Mouse (Mus musculus) intestine, embryonic 15.5 days (tissue): ENCODE results near the gene Galnt14. TPM values are rescaled to one million over a fixed set of nuclear protein-coding genes. Genes with fewer than 3 reads are reported as not detected.

ENCODE experiments used
- ATAC-seq: fragments of 200-750 bp; cut with Nextera tagmentation; 2 replicates; pipeline ENCODE4 v1.8.0; 2017; ENCODE audit warnings: moderate TSS enrichment, moderate library complexity
- H3K27ac ChIP-seq: fragments of 300-500 bp; sonication (generic); 2 replicates; pipeline ENCODE4 v1.5.1; 2015; ENCODE audit warnings: mild to moderate bottlenecking, inconsistent platforms
- H3K27me3 ChIP-seq: fragments of 300-500 bp; sonication (generic); replicated peaks from 2 replicates; pipeline ENCODE4 v1.6.1; 2015; ENCODE audit warnings: inconsistent platforms
- H3K36me3 ChIP-seq: fragments of 300-500 bp; sonication (generic); 2 replicates; pipeline ENCODE4 v1.6.1; 2015; ENCODE audit warnings: inconsistent platforms
- H3K4me1 ChIP-seq: fragments of 300-500 bp; sonication (generic); replicated peaks from 2 replicates; pipeline ENCODE4 v1.6.1; 2015; ENCODE audit warnings: inconsistent platforms
- H3K4me2 ChIP-seq: fragments of 300-500 bp; sonication (generic); replicated peaks from 2 replicates; pipeline ENCODE4 v1.6.1; 2015; ENCODE audit warnings: mild to moderate bottlenecking, inconsistent platforms
- H3K4me3 ChIP-seq: fragments of 300-500 bp; sonication (generic); replicated peaks from 2 replicates; pipeline ENCODE4 v1.5.1; 2015; ENCODE audit warnings: inconsistent platforms
- H3K9ac ChIP-seq: fragments of 300-500 bp; sonication (generic); 2 replicates; pipeline ENCODE4 v1.6.1; 2015; ENCODE audit warnings: inconsistent platforms
- H3K9me3 ChIP-seq: fragments of 300-500 bp; sonication (generic); 2 replicates; pipeline ENCODE4 v1.6.1; 2016; ENCODE audit warnings: inconsistent platforms
- WGBS: fragments of 180-500 bp; shearing (Covaris S2); methylation state at CpG from one replicate; pipeline ENCODE4 v1.1.7; 2015; 5-methylcytosine and 5-hydroxymethylcytosine counted together
- polyA plus RNA-seq: library from polyadenylated mRNA; unstranded; fragments of >200 nt; fragmentation: Nextera tagmentation; extraction: Ambion mirVana; gene quantifications from 2 replicates; pipeline ENCODE4 v1.2.1, GENCODE M21; 2015

Galnt14 gene
- polyA plus RNA-seq, 1 experiment from 2014 or later: 0.67 TPM

DNA sequence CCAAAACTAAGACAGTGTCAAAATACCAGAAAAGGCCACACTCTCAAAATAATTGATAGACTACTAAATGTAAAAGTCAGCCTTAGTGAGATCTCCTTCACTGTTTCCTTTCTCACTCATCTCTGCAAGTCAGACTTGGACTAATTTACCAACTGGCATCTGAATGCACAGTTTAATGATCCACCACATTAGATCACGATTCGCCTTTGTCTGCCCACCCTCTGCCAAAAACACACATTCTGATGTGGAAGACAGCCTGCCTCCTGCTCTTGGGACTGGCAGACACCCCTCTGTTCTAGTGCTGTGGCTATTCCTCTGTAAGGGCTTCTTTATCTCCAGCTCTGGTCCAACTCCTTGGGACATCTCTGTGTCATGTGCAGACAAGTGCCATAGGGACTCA lies 153.8 kb downstream of the Galnt14 start:
- Histone ChIP-seq H3K4me3 (no peak overlapping the region), H3K27me3 (no peaks in the 10 kb centered on the region), H3K9me3 (no peaks in the 10 kb centered on the region), H3K9ac (no peak overlapping the region), H3K27ac (no peak overlapping the region), H3K4me1 (no peaks in the 10 kb centered on the region), H3K4me2 (no peak overlapping the region), H3K36me3 (no peaks in the 10 kb centered on the region)
- 92% methylated on average over 2 of the region's 2 CpGs for WGBS
- no peak for ATAC-seq

GRCm38 (mm10) chr17:73554668-73555067 lies 155.6 kb downstream of the Galnt14 start:
- H3K27me3 ChIP-seq: no peaks in the 10 kb centered on the region
- no peaks in the 10 kb centered on the region for H3K4me1 ChIP-seq
- no peak overlapping the region for H3K27ac ChIP-seq
- no peak for ATAC-seq
- no peak overlapping the region for H3K9ac ChIP-seq
- WGBS: 78% methylated on average over 4 of the region's 4 CpGs
- no peak overlapping the region for H3K4me3 ChIP-seq
- H3K9me3 ChIP-seq: no peaks in the 10 kb centered on the region
- no peak overlapping the region for H3K4me2 ChIP-seq
- H3K36me3 ChIP-seq: no peaks in the 10 kb centered on the region

- H3K9ac ChIP-seq: no peak overlapping the region
- no peaks in the 10 kb centered on the region for H3K36me3 ChIP-seq
- no peaks in the 10 kb centered on the region for H3K4me1 ChIP-seq
- H3K9me3 ChIP-seq: no peaks in the 10 kb centered on the region
- H3K27me3 ChIP-seq: no peaks in the 10 kb centered on the region
- no peak overlapping the region for H3K4me2 ChIP-seq
- 61% methylated on average over 12 of the region's 12 CpGs for WGBS
- ATAC-seq: no peak
- H3K27ac ChIP-seq: no peak overlapping the region
- H3K4me3 ChIP-seq: no peak overlapping the region
Observed at GRCm38 (mm10) chr17:73548783-73549566, 161.3 kb downstream of the Galnt14 start.

GRCm38 (mm10) chr17:73548119-73548518 lies 162.1 kb downstream of the Galnt14 start:
- Histone ChIP-seq H3K4me3 (no peak overlapping the region), H3K4me1 (no peaks in the 10 kb centered on the region), H3K4me2 (no peak overlapping the region), H3K27me3 (no peaks in the 10 kb centered on the region), H3K27ac (no peak overlapping the region), H3K9ac (no peak overlapping the region), H3K36me3 (no peaks in the 10 kb centered on the region), H3K9me3 (no peaks in the 10 kb centered on the region)
- 45% methylated on average over 7 of the region's 7 CpGs for WGBS
- ATAC-seq: no peak

GRCm38 (mm10) chr17:73547483-73547882 lies 162.8 kb downstream of the Galnt14 start:
- no peaks in the 10 kb centered on the region for H3K4me1 ChIP-seq
- H3K9me3 ChIP-seq: no peaks in the 10 kb centered on the region
- no peak for ATAC-seq
- no peaks in the 10 kb centered on the region for H3K36me3 ChIP-seq
- no peak overlapping the region for H3K4me3 ChIP-seq
- H3K27me3 ChIP-seq: no peaks in the 10 kb centered on the region
- H3K9ac ChIP-seq: no peak overlapping the region
- 56% methylated on average over 2 of the region's 2 CpGs for WGBS
- no peak overlapping the region for H3K27ac ChIP-seq
- H3K4me2 ChIP-seq: no peak overlapping the region

DNA sequence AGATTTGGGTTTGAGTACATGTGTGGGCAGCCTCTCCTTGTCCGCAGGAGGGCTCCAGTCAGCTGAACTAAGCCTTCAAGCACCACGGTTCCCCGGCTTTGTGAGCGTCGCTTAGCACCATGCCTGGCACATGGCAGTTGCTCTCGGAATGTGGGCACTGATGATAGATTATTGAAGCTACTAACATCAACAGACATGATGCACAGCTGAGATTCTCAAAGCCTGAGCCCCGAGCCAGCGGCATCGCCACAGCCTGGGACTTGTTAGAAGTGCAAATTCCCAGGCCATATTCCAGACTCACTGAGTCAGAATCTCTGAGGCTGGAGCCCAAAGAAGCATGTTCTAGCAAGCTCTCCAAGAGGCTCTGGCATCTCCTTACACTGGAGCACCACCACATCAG lies 168.3 kb downstream of the Galnt14 start:
- H3K27me3 ChIP-seq: no peaks in the 10 kb centered on the region
- no peaks in the 10 kb centered on the region for H3K9me3 ChIP-seq
- H3K4me3 ChIP-seq: no peak overlapping the region
- no peaks in the 10 kb centered on the region for H3K4me1 ChIP-seq
- no peak overlapping the region for H3K9ac ChIP-seq
- H3K4me2 ChIP-seq: no peak overlapping the region
- WGBS: 77% methylated on average over 9 of the region's 9 CpGs
- no peak overlapping the region for H3K27ac ChIP-seq
- H3K36me3 ChIP-seq: no peaks in the 10 kb centered on the region
- ATAC-seq: no peak

DNA sequence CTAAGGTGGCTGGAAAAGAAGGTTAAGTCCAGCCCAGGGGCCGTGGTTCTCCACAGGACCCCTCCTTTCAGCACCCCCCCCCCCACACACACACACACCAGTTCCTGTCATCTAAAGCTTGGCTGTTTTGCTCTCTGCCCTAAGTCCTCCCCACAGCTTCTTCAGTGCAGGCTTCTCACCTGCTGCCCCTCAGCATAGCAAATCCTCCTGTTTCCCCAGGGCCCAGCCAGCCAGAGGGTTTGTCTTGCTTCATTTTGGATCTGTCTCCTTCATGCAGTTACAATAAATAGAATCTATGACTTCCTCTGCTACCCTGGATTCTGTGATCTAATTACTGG lies 169.1 kb downstream of the Galnt14 start:
- no peak overlapping the region for H3K4me3 ChIP-seq
- H3K27me3 ChIP-seq: no peaks in the 10 kb centered on the region
- H3K4me2 ChIP-seq: no peak overlapping the region
- no peak for ATAC-seq
- H3K36me3 ChIP-seq: no peaks in the 10 kb centered on the region
- H3K4me1 ChIP-seq: no peaks in the 10 kb centered on the region
- no peaks in the 10 kb centered on the region for H3K9me3 ChIP-seq
- H3K27ac ChIP-seq: no peak overlapping the region
- H3K9ac ChIP-seq: no peak overlapping the region
- WGBS: 29% methylated on average over 1 of the region's 1 CpGs

GRCm38 (mm10) chr17:73540409-73541232 lies 169.6 kb downstream of the Galnt14 start:
- no peaks in the 10 kb centered on the region for H3K4me1 ChIP-seq
- no peak overlapping the region for H3K4me2 ChIP-seq
- no peaks in the 10 kb centered on the region for H3K27me3 ChIP-seq
- no peak overlapping the region for H3K9ac ChIP-seq
- ATAC-seq: no peak
- 35% methylated on average over 14 of the region's 14 CpGs for WGBS
- H3K36me3 ChIP-seq: no peaks in the 10 kb centered on the region
- H3K9me3 ChIP-seq: no peaks in the 10 kb centered on the region
- H3K4me3 ChIP-seq: no peak overlapping the region
- no peak overlapping the region for H3K27ac ChIP-seq

- no peak overlapping the region for H3K27ac ChIP-seq
- no peak overlapping the region for H3K4me2 ChIP-seq
- no peak for ATAC-seq
- H3K4me3 ChIP-seq: no peak overlapping the region
- H3K9me3 ChIP-seq: no peaks in the 10 kb centered on the region
- H3K4me1 ChIP-seq: no peaks in the 10 kb centered on the region
- H3K27me3 ChIP-seq: no peaks in the 10 kb centered on the region; the same call in 1 of the 2 replicates
- H3K36me3 ChIP-seq: no peaks in the 10 kb centered on the region
- WGBS: 94% methylated on average over 2 of the region's 2 CpGs
- H3K9ac ChIP-seq: no peak overlapping the region
Observed at GRCm38 (mm10) chr17:73531896-73532295, 178.4 kb downstream of the Galnt14 start.

- ATAC-seq: no peak
- WGBS: 89% methylated on average over 7 of the region's 7 CpGs
- no peaks in the 10 kb centered on the region for H3K36me3 ChIP-seq
- H3K27ac ChIP-seq: no peak overlapping the region
- no peaks in the 10 kb centered on the region for H3K27me3 ChIP-seq
- H3K4me3 ChIP-seq: no peak overlapping the region
- no peaks in the 10 kb centered on the region for H3K9me3 ChIP-seq
- H3K9ac ChIP-seq: no peak overlapping the region
- H3K4me2 ChIP-seq: no peak overlapping the region
- H3K4me1 ChIP-seq: no peaks in the 10 kb centered on the region
Observed at GRCm38 (mm10) chr17:73522169-73522568, 188.1 kb downstream of the Galnt14 start.

DNA sequence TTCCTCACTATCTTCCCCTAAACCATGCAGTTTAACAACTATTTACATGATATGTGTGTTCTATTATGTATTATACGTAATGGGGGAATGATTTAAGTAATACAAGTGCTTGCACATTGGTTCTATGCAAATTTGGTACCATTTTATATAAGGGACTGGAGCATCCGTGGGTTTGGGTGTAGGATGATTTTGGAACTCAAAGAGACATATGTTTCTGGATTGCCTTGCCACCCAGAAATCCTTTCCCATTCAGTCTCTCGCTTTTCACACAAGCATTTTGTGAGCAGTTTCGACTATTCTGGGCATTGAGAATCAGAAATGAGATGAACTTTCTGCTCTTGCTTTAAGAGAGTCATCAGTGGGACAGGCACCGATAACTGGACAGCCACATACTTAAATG lies 190.9 kb downstream of the Galnt14 start:
- H3K36me3 ChIP-seq: no peaks in the 10 kb centered on the region
- H3K27me3 ChIP-seq: no peaks in the 10 kb centered on the region
- no peaks in the 10 kb centered on the region for H3K4me1 ChIP-seq
- 79% methylated on average over 5 of the region's 5 CpGs for WGBS
- H3K9me3 ChIP-seq: no peaks in the 10 kb centered on the region
- no peak overlapping the region for H3K4me3 ChIP-seq
- no peak for ATAC-seq
- no peak overlapping the region for H3K9ac ChIP-seq
- no peak overlapping the region for H3K27ac ChIP-seq
- H3K4me2 ChIP-seq: no peak overlapping the region

DNA sequence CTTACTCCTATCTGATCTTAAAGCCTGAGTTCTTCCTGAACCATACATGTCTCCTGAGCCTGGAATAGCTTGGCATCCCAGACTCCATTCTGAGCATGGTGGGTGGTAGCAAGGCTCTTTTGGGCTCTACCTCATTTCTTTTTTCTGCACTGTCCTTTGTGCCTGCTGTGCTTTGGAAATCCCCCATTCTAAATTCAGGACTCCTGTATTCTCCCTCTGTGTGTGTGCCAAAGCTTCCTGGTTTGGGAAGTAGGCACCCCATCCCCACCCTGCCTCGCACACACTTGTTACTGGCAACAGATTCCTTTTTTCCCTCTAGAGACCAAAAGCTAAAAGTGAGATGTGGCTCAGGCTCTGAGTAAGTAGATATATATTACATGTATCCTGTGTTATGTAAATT lies 191.9 kb downstream of the Galnt14 start:
- Histone ChIP-seq H3K9ac (no peak overlapping the region), H3K27ac (no peak overlapping the region), H3K4me2 (no peak overlapping the region), H3K4me1 (no peaks in the 10 kb centered on the region), H3K27me3 (no peaks in the 10 kb centered on the region), H3K4me3 (no peak overlapping the region), H3K9me3 (no peaks in the 10 kb centered on the region), H3K36me3 (no peaks in the 10 kb centered on the region)
- WGBS: 90% methylated on average over 1 of the region's 1 CpGs
- ATAC-seq: no peak

- ATAC-seq: no peak
- no peak overlapping the region for H3K9ac ChIP-seq
- no peaks in the 10 kb centered on the region for H3K36me3 ChIP-seq
- H3K27ac ChIP-seq: no peak overlapping the region
- no peaks in the 10 kb centered on the region for H3K4me1 ChIP-seq
- no peaks in the 10 kb centered on the region for H3K9me3 ChIP-seq
- H3K4me2 ChIP-seq: no peak overlapping the region
- H3K4me3 ChIP-seq: no peak overlapping the region
- WGBS: 92% methylated on average over 3 of the region's 3 CpGs
- H3K27me3 ChIP-seq: no peaks in the 10 kb centered on the region
Observed at GRCm38 (mm10) chr17:73515506-73515905, 194.7 kb downstream of the Galnt14 start.
